Mouse (Mus musculus): ENCODE measurements around the gene Kazn.

The Kazn gene

DNA sequence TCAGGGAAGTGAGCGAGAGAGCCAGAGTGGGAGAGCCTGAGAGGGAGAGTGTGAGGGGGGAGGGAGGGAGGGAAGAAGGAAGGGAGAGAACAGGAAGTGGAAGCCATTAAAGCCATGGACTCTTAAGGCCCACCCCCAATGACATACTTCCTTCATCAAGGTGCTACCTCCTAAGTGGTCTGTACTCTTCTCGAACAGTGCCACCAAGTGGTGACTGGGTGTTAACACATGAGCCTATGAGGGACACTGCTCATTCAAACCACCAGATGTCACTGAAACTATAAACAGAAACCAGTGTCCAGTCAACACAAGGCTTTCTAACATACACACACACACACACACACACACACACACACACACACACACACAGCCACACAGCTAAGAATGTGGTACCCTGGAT, 77.1 kb downstream of the Kazn start:
- DNase-seq = no peak

DNA sequence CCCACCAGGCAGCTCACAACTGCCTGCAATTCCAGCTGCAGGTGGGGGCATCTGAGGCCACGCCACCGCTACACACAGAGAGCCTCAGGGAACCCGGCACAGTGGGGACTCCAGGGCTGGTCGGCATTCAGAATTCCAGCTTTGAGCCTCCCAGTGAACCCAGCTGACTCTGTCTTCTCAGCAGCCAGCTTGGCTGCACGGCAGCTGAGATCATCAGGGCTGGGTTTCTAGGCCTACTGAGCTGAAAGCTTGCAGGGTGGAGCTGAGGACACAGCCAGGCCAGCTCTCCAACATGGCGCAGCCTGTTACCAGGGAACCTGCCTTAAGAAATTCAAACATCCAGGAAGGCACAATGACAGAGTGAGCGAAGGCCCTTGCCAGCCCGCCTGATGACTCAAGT, 79.2 kb downstream of the Kazn start:
- no peak for DNase-seq

DNA sequence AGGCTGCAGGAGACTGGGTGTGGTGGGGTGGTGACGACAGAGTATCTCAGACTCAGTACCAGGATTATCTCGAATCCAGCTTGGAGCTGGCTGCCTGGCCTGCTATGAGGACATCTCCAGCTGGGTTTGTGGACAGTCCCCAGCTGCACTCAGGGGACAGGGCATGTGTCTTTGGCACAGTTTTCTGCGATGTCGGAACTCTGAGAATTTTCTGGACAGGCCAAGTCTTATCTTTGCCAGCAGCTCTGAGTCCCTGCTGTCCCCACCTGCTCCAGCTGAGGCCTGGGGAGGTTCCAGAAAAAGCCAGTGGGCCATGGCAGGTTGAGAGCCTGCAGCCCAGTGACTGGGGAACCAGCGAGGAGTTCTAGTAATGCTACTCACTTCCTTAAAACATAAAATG, 82.7 kb downstream of the Kazn start:
- peak in 1 of 2 experiments; percentile 77 for DNase-seq

GRCm38 (mm10) chr4:142154246-142154645, 85.0 kb downstream of the Kazn start:
- no peak for DNase-seq

DNA sequence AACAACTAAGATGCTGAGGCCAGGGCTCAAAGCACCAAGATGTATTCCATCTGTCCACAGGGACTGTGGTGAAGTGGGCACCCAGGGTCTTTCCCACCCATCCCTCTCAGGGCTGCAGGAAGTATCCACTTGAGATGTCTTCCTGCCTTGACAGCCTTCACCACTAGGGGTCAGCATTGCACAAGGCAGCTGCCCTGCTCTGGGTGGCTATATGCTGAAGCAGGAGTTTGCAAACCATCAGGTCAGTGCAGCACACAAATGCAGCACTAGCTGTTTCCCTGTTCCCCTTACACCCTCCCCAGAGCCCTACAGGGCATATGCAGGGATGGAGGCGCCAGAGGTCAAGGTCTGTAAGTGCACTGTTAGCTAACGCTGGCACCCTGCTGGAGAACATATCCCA, 85.7 kb downstream of the Kazn start:
- DNase-seq = peak; percentile 83 to 90

DNA sequence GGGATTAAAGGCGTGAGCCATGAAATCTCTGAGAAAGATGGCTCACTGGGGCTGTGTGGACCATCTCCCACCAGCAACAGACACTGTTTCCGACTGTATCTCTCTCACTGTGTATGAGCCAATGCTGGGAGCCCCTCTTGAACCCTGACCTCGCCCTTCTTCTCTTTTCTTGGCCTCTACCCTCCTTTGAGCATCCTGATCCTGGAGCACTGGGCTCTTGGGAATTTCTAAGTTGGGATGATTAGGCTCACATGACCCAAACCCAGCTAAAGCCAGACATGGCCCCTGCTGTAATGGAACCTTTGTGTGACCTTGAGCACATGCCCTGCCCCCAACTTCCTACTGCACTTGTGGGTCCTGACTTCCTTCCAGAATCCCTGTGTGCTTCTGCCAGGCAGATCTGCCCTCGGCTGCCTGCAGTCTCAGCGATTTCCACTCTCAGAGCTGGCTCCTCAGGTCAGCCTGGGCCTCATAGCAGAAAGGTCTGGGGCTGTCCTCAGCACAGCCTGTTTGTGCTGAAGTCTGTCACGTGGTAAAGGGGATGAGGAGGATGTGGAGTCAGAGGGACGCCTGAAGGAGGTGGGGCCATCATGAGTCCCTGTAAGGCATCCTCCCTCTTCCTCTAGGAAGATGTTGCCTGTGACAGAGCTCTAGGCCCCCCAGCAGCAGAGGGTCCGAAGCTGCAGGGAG, 86.3 kb downstream of the Kazn start:
- DNase-seq = no peak

DNA sequence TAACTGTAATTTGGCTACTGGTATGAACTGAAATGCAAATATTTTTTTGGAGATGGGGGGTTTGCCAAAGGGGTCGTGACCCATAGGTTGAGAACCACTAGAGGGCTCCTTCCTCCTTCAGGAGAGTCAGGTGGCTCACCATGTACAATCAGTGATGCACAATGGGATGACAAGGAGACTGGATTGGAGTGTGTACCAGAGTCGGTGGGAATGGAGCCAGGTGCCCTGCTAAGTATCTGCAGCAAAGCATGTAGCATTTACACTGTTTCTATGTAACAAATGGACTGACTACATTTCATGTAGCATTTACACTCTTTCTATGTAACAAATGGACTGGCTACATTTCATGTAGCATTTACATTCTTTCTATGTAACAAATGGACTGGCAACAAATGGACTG, 89.1 kb downstream of the Kazn start:
- DNase-seq = no peak

GRCm38 (mm10) chr4:142149202-142149601, 90.0 kb downstream of the Kazn start:
- DNase-seq = no peak

GRCm38 (mm10) chr4:142147671-142148070, 91.5 kb downstream of the Kazn start:
- no peak for DNase-seq

GRCm38 (mm10) chr4:142144096-142144495, 95.1 kb downstream of the Kazn start:
- DNase-seq = peak in 1 of 2 experiments; percentile 38

GRCm38 (mm10) chr4:142143290-142143689, 95.9 kb downstream of the Kazn start:
- DNase-seq = no peak

DNA sequence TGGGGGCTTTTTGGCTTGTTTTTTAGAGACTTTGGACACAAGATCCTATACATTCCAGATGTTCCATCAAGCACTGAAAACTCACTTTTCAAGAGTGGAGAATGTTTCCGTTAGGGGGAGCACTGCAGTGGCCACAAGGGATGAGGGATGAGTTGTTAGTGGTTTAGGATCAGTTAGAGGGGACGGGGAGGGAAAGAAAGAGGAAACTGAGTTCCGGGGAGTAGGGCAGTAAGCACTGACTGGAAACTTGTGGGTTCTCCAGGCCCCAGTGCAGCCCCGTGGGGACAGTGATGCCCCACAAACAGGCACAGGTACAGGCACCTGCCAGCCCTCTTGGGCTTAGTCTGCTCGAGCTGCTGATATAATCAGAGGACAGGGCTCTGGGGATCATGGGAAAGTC, 99.5 kb downstream of the Kazn start:
- DNase-seq = no peak

- no peak for DNase-seq
These were observed 100.7 kb downstream of the Kazn start for GRCm38 (mm10) chr4:142138356-142139099.

DNA sequence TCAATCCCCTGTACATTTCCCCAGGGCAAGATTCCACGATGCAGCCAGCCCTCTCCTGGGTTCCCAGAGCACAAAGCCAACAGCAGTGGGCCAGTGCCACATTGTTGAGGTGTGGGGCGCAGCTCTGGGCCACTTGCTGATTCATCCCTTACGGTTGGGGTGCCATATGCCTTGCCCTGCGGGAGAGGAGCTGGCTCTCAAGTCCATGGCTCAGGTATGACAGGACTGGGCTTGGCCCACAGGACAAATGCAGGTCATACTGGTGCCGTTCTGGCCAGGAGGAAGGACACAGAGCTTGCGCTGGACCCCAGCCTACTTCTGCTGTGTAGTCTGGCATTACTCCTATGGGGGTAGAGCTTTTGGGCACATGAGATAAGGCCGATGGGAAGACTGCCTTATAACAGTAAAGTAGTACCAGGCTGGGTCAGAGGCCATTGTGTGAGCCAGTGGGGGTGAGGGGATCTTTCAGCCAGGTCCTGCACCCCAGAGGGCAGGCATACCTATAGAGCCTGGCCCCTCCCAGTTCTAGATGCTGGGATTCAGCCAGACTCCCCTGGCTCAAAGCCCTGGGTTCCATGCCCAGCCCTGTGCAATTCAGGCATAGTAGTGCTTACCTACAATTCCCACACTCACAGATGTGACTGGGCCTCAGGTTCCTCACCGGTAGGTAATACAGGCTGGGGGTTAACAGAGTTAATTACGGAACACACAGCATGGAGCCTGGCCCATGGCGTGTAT, 102.3 kb downstream of the Kazn start:
- no peak for DNase-seq

DNA sequence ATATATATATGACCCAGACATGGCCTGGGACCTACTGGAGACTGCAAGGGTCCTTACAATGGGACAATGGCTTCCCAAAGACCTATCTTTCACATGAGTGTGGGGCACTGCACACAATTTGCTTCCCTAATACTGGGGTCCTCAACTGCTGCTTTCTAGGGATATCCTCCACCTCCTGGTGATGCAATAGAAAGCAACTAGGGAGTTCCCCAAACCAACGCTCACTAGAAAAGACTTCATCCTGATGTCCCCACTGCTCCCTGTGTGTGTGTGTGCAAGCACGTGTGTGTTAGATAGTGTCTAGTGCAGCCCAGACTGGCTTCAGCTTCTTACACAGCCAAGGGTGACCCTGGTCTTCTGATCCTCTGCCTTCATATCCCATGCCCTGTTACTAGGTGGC, 103.7 kb downstream of the Kazn start:
- DNase-seq = no peak

DNA sequence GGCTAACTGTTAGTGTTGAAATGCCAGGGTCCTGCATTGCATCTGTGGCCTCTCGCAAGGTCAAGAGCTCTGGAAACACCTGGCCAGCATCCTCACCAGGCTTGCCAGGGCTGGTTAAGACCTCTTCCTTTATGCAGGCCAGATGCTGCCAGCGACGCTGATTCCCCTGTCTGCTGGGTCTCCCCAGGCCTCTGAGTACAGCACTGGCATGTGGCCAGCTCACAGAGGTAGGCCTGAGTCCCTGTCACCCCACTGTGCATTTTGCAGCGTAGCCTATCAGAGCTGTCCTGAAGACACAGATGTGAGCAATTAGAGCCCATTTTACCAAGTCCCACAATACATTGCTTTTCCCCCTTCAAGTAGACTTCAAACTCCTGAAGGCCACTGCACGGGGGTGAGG, 109.0 kb downstream of the Kazn start:
- no peak for DNase-seq

- DNase-seq = no peak
These were observed 111.9 kb downstream of the Kazn start for GRCm38 (mm10) chr4:142127275-142127788.

DNA sequence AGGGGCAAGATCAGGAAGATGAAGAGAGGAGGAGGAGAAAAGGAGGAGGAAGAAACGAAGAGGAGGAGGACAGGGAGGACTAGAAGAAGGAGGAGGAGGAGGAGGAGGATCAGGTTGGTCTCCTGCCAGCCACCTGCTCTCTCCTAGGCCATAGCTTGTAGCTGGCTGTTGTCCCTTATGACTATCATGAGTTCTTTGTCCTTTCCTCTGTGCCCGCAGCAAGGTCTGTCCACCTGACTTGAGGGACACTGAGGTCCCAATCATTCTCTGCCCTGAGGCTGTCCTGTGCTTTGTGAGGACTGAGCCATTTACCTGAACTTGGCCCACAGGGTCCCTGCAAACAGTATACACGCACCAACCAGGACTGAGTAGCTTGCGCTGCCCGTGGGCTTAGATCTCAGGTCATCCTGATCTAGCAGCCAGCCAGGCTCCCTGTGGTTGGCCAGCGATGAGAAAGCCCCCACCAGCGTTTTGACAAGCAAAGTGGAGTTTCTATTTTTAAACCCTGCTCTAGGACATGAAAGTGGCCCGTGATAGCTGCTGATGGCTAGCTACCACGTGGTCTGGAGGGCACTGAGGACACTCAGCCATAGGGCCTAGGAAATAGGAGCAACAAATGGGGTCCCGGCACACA, 112.4 kb downstream of the Kazn start:
- no peak for DNase-seq

DNA sequence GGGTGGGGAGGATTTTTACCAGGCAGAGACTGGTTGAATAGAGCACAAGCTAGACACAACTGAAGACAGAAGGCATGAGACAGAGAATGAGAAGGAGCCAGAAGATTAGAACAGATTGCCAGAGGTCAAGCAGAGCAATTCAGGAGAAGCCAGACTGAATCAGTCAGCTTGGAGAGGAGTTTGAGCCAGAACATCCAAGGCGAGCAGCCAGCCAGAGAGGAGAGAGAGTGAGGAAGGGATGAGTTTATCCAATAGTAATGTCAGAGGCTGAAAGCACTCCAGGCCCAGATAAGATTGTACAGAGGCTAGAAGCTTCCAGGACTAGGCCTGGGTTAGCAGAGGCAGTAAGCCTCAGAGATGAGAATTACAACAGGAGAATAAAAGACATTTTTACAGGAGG, 118.0 kb downstream of the Kazn start:
- DNase-seq = no peak

DNA sequence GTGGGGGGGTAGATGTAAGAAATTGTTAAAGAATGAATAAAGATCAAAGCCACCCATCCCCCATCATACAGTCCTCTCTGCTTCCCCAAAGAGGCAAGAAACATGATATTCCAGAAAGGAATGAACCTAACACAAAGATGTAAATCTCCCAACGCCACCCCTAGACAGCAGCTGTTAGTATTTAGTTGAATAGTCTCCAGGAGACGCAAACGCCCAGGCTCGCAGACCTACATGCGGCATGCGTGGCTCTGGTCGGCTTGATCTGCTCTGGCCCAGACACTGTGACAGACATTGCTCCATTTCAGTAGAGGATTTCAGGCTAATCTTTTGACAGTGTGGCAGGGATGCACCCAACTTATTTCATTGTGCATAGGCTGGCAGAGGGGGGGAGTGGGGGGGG, 120.7 kb downstream of the Kazn start:
- no peak for DNase-seq

DNA sequence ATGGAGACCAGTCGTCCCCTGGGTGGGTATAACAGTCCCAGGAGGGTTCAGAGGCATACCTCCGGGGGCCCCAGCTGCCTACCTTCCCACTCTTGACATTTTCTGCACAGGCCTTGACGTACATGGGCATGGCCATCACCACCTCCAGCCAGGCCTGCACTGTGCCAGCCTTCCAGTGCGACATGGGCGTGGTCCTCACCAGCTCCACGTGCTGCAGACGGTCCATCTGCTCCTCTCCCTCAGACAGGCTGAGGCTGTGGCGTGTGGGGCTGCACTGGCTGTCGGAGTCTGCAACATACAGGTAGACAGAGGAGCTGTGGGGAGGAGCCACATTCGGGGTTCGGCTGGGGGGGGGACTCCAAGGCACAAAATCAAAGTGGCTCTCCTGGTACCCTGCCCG, 121.2 kb downstream of the Kazn start:
- no peak for DNase-seq

DNA sequence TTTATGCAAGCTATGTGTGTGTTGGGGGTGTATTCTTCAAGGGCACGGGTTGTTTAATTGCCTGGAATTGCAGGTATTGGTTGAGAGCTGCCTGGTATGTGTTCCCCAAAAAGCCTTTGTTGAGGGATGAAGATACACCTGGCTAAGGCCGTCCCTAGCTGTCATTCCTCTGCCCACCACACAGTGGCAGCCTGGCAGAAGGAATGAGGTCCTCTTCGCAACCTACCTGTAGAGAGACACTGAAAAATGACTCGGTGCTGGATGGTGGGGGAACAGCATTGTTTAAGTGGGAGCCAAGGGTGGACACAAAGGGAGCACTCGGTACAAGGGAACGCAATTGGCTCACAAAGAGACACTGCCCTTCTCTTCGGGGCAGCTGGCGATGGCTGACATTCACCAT, 125.9 kb downstream of the Kazn start:
- peak in 1 of 2 experiments; percentile 13 for DNase-seq

DNA sequence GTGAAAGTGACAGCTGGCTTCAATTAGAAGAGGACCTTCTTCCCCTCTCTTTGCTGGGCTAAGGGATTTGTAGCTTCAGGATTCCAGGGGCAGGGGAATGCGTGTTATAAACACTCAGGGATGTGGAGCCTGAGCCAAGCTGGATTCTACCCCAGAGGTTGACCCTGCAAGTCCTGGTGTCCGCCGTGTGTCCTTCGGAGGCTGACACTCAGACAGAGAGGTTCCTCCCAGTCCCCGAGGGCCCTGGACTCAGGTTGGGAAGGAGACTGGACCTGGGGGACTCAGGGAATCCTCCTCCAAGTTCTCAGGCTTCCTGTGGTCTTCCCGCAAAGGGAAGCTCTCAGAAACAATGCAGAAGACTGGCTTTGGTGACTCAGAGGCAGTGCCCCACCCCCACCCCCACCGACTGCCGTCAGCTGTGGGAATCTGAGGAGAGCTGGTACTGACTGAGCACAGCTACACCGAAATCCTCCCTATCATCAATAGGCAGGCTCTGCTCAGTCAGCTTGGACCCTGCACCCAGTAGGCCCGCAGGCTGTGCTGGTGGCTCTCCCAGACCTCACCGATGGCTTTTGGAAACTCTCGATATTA, 136.0 kb downstream of the Kazn start:
- no peak for DNase-seq
